ENCODE assay signal across 14 mouse cellular contexts in the genomic region with DNA sequence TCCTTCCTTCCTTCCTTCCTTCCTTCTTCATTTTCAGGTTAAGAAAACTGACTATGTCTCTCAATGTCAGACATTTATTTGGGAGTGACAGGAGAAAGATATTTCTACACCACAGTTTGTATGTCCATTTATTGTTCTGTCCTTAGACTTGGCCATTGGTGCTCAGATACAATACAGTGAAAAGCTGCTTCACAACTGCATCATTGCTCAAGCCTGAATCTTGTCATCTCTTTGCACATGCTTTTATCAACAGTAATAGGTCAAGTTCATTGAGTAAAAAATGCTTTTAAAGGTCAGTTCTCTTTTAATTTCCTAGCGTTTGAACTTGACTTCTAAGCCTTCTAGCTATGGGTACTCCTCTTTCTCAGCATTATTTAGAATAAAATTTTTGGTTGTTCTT.
"Had no signal": no experiment of that assay in that cellular context is flagged by ENCODE, and none has a peak within 500 bp of the region (broad histone marks: within the 10 kb centered on the region; RNA-seq: fewer than 3 reads in every experiment).

No protein-coding gene starts in this region.

- DNase-seq: cerebellum, adult 9-11 months; cerebellum, postnatal 10 days; cerebellum, postnatal 14 days; cerebellum, postnatal 25 days; cerebellum, postnatal 36 days; embryo, embryonic 11 days; forebrain, postnatal 0 days; gastrocnemius, adult 2 months; gastrocnemius, postnatal 10 days; gastrocnemius, postnatal 14 days; gastrocnemius, postnatal 25 days; gastrocnemius, postnatal 36 days; heart, adult 18-20 months; heart, adult 2 months had no signal
